Mouse (Mus musculus) hindbrain, embryonic 14.5 days (tissue): ENCODE data around the gene Noxo1. TPM values are rescaled to one million over a fixed set of nuclear protein-coding genes. Genes with fewer than 3 reads are reported as not detected.

Experiments
- ATAC-seq: fragments of 200-750 bp; cut with Nextera tagmentation; 2 replicates; pipeline ENCODE4 v1.8.0; 2017; ENCODE audit warnings: moderate number of reproducible peaks, mild to moderate bottlenecking, moderate TSS enrichment, moderate library complexity; ENCODE audit not compliant: low FRiP score
- DNase-seq: peaks from one replicate; pipeline ENCODE4 v3.0.0-alpha.2; 2015; ENCODE audit warnings: low spot score
- H3K27ac ChIP-seq: fragments of 300-500 bp; sonication (generic); 2 replicates; pipeline ENCODE4 v1.5.1; 2014; ENCODE audit warnings: mild to moderate bottlenecking, moderate library complexity
- H3K27me3 ChIP-seq: fragments of 300-500 bp; sonication (generic); 2 replicates; pipeline ENCODE4 v1.6.1; 2014; ENCODE audit warnings: mild to moderate bottlenecking, low read length, mixed read lengths; ENCODE audit not compliant: control insufficient read depth, insufficient read depth
- H3K36me3 ChIP-seq: fragments of 300-500 bp; sonication (generic); replicated peaks from 2 replicates; pipeline ENCODE4 v1.6.1; 2014; ENCODE audit not compliant: control insufficient read depth, insufficient read depth
- H3K4me1 ChIP-seq: fragments of 300-500 bp; sonication (generic); replicated peaks from 2 replicates; pipeline ENCODE4 v1.6.1; 2014; ENCODE audit warnings: antibody characterized with exemption, low read length, mixed read lengths; ENCODE audit not compliant: control insufficient read depth, insufficient read depth
- H3K4me2 ChIP-seq: fragments of 300-500 bp; sonication (generic); replicated peaks from 2 replicates; pipeline ENCODE4 v1.6.1; 2014; ENCODE audit warnings: mild to moderate bottlenecking, moderate library complexity
- H3K4me3 ChIP-seq: fragments of 300-500 bp; sonication (generic); replicated peaks from 2 replicates; pipeline ENCODE4 v1.5.1; 2014; ENCODE audit warnings: mild to moderate bottlenecking, low read length
- H3K9ac ChIP-seq: fragments of 300-500 bp; sonication (generic); 2 replicates; pipeline ENCODE4 v1.6.1; 2014
- H3K9me3 ChIP-seq: fragments of 300-500 bp; sonication (generic); 2 replicates; pipeline ENCODE4 v1.6.1; 2016; ENCODE audit warnings: low read length; ENCODE audit not compliant: control insufficient read depth
- WGBS: fragments of 180-500 bp; shearing (Covaris S2); extraction: QIAGEN DNeasy Blood & Tissue Kit; methylation state at CpG from one replicate; pipeline ENCODE4 v1.1.7; 2014; 5-methylcytosine and 5-hydroxymethylcytosine counted together
- polyA plus RNA-seq: library from polyadenylated mRNA; unstranded; fragments of >200 nt; fragmentation: Nextera tagmentation; extraction: Ambion mirVana; gene quantifications from 2 replicates; pipeline ENCODE4 v1.2.1, GENCODE M21; 2014

The Noxo1 gene
- polyA plus RNA-seq, 1 experiment from 2014 or later: 2.4 TPM

- H3K9ac ChIP-seq: no peak overlapping the region
- ATAC-seq (no peak), DNase-seq (no peak)
- no peaks in the 10 kb centered on the region for H3K36me3 ChIP-seq
- H3K27me3 ChIP-seq: no peaks in the 10 kb centered on the region
- no peak overlapping the region for H3K4me3 ChIP-seq
- H3K4me1 ChIP-seq: peaks cover 13% of the 10 kb centered on the region; the same call in 1 of the 2 replicates
- H3K4me2 ChIP-seq: no peak overlapping the region
- 78% methylated on average over 12 of the region's 12 CpGs for WGBS
- H3K9me3 ChIP-seq: no peaks in the 10 kb centered on the region
- H3K27ac ChIP-seq: no peak overlapping the region
Measured at GRCm38 (mm10) chr17:24732233-24732935, 36.4 kb downstream of the Noxo1 start.

GRCm38 (mm10) chr17:24733434-24734050, 37.5 kb downstream of the Noxo1 start:
- H3K4me1 ChIP-seq: peaks cover 13% of the 10 kb centered on the region; the same call in 1 of the 2 replicates
- no peak overlapping the region for H3K4me2 ChIP-seq
- WGBS: 89% methylated on average over 21 of the region's 21 CpGs
- H3K4me3 ChIP-seq: no peak overlapping the region
- DNase-seq (no peak), ATAC-seq (no peak)
- H3K36me3 ChIP-seq: no peaks in the 10 kb centered on the region
- no peaks in the 10 kb centered on the region for H3K9me3 ChIP-seq
- no peak overlapping the region for H3K9ac ChIP-seq
- no peak overlapping the region for H3K27ac ChIP-seq
- no peaks in the 10 kb centered on the region for H3K27me3 ChIP-seq

GRCm38 (mm10) chr17:24734513-24734912, 38.5 kb downstream of the Noxo1 start:
- no peak overlapping the region for H3K9ac ChIP-seq
- H3K9me3 ChIP-seq: no peaks in the 10 kb centered on the region
- H3K4me1 ChIP-seq: peaks cover 13% of the 10 kb centered on the region; the same call in 1 of the 2 replicates
- ATAC-seq (no peak), DNase-seq (no peak)
- 85% methylated on average over 1 of the region's 1 CpGs for WGBS
- no peak overlapping the region for H3K4me2 ChIP-seq
- no peaks in the 10 kb centered on the region for H3K27me3 ChIP-seq
- H3K27ac ChIP-seq: no peak overlapping the region
- H3K36me3 ChIP-seq: 0 out of 2 replicates have a peak, but pooled peaks cover under 1% of the 10 kb centered on the region
- H3K4me3 ChIP-seq: no peak overlapping the region

- 81% methylated on average over 7 of the region's 7 CpGs for WGBS
- Histone ChIP-seq H3K4me1 (peaks cover 13% of the 10 kb centered on the region; the same call in 1 of the 2 replicates), H3K36me3 (0 out of 2 replicates have a peak, but pooled peaks cover 9% of the 10 kb centered on the region), H3K4me2 (peak overlapping the region; percentile 86), H3K9ac (no peak overlapping the region), H3K9me3 (no peaks in the 10 kb centered on the region), H3K4me3 (no peak overlapping the region), H3K27ac (no peak overlapping the region), H3K27me3 (no peaks in the 10 kb centered on the region)
- ATAC-seq (no peak), DNase-seq (no peak)
Measured at GRCm38 (mm10) chr17:24735446-24735845, 39.4 kb downstream of the Noxo1 start.

- H3K27ac ChIP-seq: peak within 1 kb of the TSS; percentile 59; the same call in 1 of the 2 replicates
- peak within 1 kb of the TSS; percentile 59 for H3K9ac ChIP-seq
- 0 out of 2 replicates have a peak, but pooled peaks cover 9% of the 10 kb centered on the region for H3K36me3 ChIP-seq
- H3K4me2 ChIP-seq: peak within 1 kb of the TSS; percentile 86
- ATAC-seq (peak; percentile 96), DNase-seq (peak; percentile 87)
- WGBS: 1% methylated on average over 29 of the region's 29 CpGs
- no peaks in the 10 kb centered on the region for H3K9me3 ChIP-seq
- H3K4me1 ChIP-seq: peaks cover 13% of the 10 kb centered on the region; the same call in 1 of the 2 replicates
- peak within 1 kb of the TSS; percentile 53 for H3K4me3 ChIP-seq
- no peaks in the 10 kb centered on the region for H3K27me3 ChIP-seq
Measured at GRCm38 (mm10) chr17:24736330-24737051, 40.5 kb downstream of the Noxo1 start, which contains the start of gene Msrb1. Gene Msrb1, plus strand, starts transcription at chr17:24736642.

GRCm38 (mm10) chr17:24737135-24737810, 41.2 kb downstream of the Noxo1 start:
- peak overlapping the region; percentile 53 for H3K4me3 ChIP-seq
- peaks cover 13% of the 10 kb centered on the region; the same call in 1 of the 2 replicates for H3K4me1 ChIP-seq
- 24% methylated on average over 8 of the region's 8 CpGs for WGBS
- H3K9me3 ChIP-seq: no peaks in the 10 kb centered on the region
- H3K9ac ChIP-seq: peak overlapping the region; percentile 59
- H3K27me3 ChIP-seq: no peaks in the 10 kb centered on the region
- ATAC-seq: no peak
- H3K36me3 ChIP-seq: 0 out of 2 replicates have a peak, but pooled peaks cover 9% of the 10 kb centered on the region
- no peak for DNase-seq
- no peak overlapping the region for H3K27ac ChIP-seq
- H3K4me2 ChIP-seq: peak overlapping the region; percentile 86

- Histone ChIP-seq H3K4me1 (peaks cover 13% of the 10 kb centered on the region; the same call in 1 of the 2 replicates), H3K9ac (no peak overlapping the region), H3K4me3 (no peak overlapping the region), H3K4me2 (no peak overlapping the region), H3K36me3 (0 out of 2 replicates have a peak, but pooled peaks cover 9% of the 10 kb centered on the region), H3K27me3 (no peaks in the 10 kb centered on the region), H3K9me3 (no peaks in the 10 kb centered on the region), H3K27ac (no peak overlapping the region)
- no peak for ATAC-seq
- no peak for DNase-seq
- WGBS: 78% methylated on average over 4 of the region's 4 CpGs
Measured at GRCm38 (mm10) chr17:24738238-24738637, 42.2 kb downstream of the Noxo1 start.

GRCm38 (mm10) chr17:24739926-24740325, 43.9 kb downstream of the Noxo1 start:
- H3K4me1 ChIP-seq: peaks cover 13% of the 10 kb centered on the region; the same call in 1 of the 2 replicates
- H3K9ac ChIP-seq: no peak overlapping the region
- no peak overlapping the region for H3K4me3 ChIP-seq
- H3K4me2 ChIP-seq: no peak overlapping the region
- H3K27me3 ChIP-seq: no peaks in the 10 kb centered on the region
- 0 out of 2 replicates have a peak, but pooled peaks cover 9% of the 10 kb centered on the region for H3K36me3 ChIP-seq
- 86% methylated on average over 8 of the region's 8 CpGs for WGBS
- H3K9me3 ChIP-seq: no peaks in the 10 kb centered on the region
- DNase-seq (no peak), ATAC-seq (no peak)
- H3K27ac ChIP-seq: no peak overlapping the region
